Mouse (Mus musculus) olfactory bulb, adult 2 months (tissue): ENCODE data around the gene Mfsd12.

Source experiments
- CTCF ChIP-seq: fragments of 200-500 bp; IDR thresholded peaks from 2 replicates; pipeline ENCODE4 v1.5.1; 2012; ENCODE audit warnings: low read depth, mild to moderate bottlenecking, low read length, moderate library complexity; ENCODE audit not compliant: insufficient read depth
- POLR2A ChIP-seq: fragments of 200-500 bp; IDR thresholded peaks from 2 replicates; pipeline ENCODE4 v1.6.1; 2012; ENCODE audit warnings: mild to moderate bottlenecking, low read depth, low read length, moderate library complexity; ENCODE audit not compliant: insufficient read depth

DNA sequence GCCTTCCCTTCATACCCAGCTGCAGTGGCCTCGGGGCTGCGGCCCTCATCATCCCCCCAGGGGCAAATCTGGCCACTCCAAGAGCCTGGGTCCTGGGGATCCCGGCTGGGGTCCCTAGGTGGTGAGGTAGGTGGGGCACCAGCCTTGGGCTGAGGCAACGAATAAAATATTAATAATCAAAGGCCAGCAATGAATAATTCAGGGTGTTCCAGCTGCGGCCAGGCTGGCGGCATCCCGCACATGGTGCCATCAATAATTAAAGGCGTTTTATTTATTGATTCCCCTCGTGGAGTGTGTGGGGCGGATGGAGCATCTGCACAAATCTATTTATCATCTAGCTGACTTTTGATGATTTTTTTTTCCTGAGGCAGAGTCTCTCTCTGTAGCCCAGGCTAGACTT, 46.2 kb downstream of the Mfsd12 start:
- TF ChIP-seq POLR2A (no peak), CTCF (no peak)
